Mouse (Mus musculus) bone marrow macrophage, adult 2 months (primary cell): ENCODE measurements around the gene Pigu. TPM values are rescaled to one million over a fixed set of nuclear protein-coding genes. Genes with fewer than 3 reads are reported as not detected.
A peak's percentile ranks its signal among the peaks of the same experiment; 100 is the strongest.

Source experiments
- H3K27ac ChIP-seq: 2 replicates; pipeline ENCODE4 v1.5.1; 2012; ENCODE audit warnings: low read depth, low read length; ENCODE audit not compliant: insufficient read depth
- H3K4me1 ChIP-seq: 2 replicates; pipeline ENCODE4 v1.6.1; 2012; ENCODE audit warnings: low read length; ENCODE audit not compliant: control insufficient read depth, insufficient read depth
- H3K4me3 ChIP-seq: 2 replicates; pipeline ENCODE4 v1.5.1; 2012; ENCODE audit warnings: mild to moderate bottlenecking, low read length, moderate library complexity; ENCODE audit not compliant: insufficient read depth
- CTCF ChIP-seq: IDR thresholded peaks from 2 replicates; pipeline ENCODE4 v1.5.1; 2012; ENCODE audit warnings: low read depth, mild to moderate bottlenecking, low read length, moderate library complexity
- POLR2A ChIP-seq: IDR thresholded peaks from 2 replicates; pipeline ENCODE4 v1.6.1; 2012; ENCODE audit warnings: mild to moderate bottlenecking, low read depth, low read length, borderline replicate concordance
- polyA plus RNA-seq: library from polyadenylated mRNA; stranded (reverse); fragments of >200 nt; gene quantifications from 2 replicates; pipeline ENCODE4 v1.2.4, GENCODE M21; 2012; ENCODE audit not compliant: missing spikeins, insufficient read depth, insufficient read length

Pigu gene
- polyA plus RNA-seq, 1 experiment = 41.7 TPM

DNA sequence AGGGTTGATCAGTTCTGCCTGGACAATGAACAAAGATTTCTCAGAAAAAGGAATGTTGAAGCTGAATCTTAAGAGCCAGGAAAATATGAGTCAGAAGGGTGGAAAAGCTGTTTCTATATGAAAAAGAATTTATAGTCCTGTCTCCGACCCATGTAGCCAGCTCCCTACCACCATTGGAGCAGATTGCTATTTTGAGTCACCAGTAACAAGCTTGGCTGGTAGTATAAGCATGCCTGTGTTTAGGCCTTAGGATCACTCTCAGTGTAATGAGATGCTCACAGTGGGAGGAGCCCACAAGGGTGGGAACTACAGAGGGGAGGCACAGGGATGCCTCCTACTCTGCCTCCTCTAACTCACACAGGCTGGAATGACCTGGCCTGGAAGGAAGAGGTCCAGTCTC lies 109.0 kb downstream of the Pigu start:
- no peaks in the 10 kb centered on the region for H3K4me1 ChIP-seq
- no peak overlapping the region for H3K4me3 ChIP-seq
- no peak for TF ChIP-seq POLR2A
- no peak for TF ChIP-seq CTCF
- no peak overlapping the region for H3K27ac ChIP-seq

DNA sequence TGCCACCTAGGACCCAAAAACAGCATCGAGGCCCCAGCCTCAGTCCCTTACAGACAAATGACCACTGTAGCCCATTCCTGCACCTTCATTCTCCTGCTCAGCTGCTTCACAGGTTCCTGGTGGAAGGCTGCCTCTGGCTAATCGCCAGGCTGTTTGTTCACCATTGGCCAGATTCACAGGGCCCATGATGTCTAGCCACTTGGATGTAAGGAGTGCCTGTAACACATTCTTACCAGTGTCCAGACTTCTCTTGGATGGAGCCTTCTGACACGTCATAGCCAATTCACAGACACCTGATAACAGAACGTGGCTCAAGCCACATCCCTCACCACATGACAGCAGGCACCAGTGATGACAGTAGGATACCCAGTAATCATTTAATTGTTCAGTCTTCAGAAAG lies 111.0 kb downstream of the Pigu start:
- Histone ChIP-seq H3K4me3 (no peak overlapping the region), H3K4me1 (peaks cover 5% of the 10 kb centered on the region; the same call in 1 of the 2 replicates), H3K27ac (no peak overlapping the region)
- TF ChIP-seq CTCF = no peak
- no peak for TF ChIP-seq POLR2A

DNA sequence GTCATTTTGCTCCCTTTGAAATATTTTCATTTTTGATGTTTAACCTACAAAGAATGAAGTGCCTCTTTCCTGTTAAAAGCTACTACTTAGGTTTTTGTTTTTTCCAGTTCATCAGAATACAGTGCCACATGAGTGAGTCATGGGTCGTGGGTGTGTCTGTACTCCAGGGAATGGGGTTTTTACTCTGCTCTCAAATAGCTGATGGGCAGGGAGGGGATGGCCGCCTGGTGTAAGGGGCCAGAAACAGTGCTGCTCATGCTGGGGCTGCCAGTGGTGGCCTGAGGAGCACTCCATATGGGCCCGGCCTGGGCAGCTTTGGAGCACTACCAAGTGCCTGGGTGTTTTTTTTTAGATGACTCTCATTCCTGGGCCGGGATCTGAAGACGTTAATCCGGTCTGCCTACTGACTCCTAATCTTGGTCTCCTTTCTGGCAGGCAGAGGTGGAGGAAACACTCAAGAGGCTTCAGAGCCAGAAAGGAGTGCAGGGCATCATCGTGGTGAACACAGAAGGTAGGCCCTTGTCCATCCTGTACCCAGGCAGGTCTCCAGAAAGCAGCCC lies 114.9 kb downstream of the Pigu start:
- Histone ChIP-seq H3K4me1 (peaks cover 22% of the 10 kb centered on the region), H3K27ac (no peak overlapping the region), H3K4me3 (no peak overlapping the region)
- no peak for TF ChIP-seq POLR2A
- TF ChIP-seq CTCF = no peak

DNA sequence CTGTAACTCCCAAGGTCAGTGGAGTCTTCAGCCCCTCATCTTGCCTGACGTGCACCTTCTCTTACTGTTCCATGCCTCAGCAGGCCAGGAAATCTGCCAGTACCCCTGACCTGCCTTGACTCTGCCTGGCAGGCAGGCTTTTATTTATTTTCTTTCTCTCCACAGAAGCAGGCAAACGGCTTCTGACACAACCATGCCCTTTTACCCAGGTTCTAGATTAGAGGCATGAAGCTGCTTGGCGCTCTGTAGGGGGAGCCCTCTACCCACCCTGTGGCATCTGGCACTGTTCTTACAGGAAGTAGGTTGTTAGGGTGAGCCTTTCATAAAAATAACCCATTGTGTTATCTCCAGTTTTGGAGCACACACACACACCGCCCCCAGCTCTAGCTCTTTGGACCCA lies 116.3 kb downstream of the Pigu start:
- no peak overlapping the region for H3K27ac ChIP-seq
- TF ChIP-seq CTCF = 0 out of 2 replicates have a peak, but pooled peaks have one; percentile 26
- no peak for TF ChIP-seq POLR2A
- no peak overlapping the region for H3K4me3 ChIP-seq
- H3K4me1 ChIP-seq = peaks cover 22% of the 10 kb centered on the region

DNA sequence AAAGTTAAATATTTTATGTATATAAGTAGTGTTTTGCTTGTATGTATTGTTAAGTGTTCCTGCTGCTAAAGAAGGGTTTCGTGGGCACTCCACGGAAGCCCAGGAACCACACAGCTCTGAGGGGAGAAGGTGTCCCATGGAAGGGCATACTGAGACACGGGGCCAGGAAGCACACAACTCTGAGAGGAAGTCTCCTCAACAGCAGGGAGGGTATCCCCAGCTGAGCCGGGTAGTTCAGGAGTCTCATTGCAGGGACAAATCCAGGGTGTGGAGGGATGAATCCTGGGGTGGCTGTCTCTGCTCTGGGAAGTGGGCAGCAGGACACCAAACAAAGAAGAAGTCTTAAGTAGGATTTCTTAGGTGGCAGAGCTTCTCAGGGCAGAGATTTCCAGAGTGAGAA lies 120.0 kb downstream of the Pigu start:
- Histone ChIP-seq H3K27ac (no peak overlapping the region), H3K4me3 (peak overlapping the region; percentile 70), H3K4me1 (peaks cover 22% of the 10 kb centered on the region)
- TF ChIP-seq CTCF (no peak), POLR2A (no peak)

DNA sequence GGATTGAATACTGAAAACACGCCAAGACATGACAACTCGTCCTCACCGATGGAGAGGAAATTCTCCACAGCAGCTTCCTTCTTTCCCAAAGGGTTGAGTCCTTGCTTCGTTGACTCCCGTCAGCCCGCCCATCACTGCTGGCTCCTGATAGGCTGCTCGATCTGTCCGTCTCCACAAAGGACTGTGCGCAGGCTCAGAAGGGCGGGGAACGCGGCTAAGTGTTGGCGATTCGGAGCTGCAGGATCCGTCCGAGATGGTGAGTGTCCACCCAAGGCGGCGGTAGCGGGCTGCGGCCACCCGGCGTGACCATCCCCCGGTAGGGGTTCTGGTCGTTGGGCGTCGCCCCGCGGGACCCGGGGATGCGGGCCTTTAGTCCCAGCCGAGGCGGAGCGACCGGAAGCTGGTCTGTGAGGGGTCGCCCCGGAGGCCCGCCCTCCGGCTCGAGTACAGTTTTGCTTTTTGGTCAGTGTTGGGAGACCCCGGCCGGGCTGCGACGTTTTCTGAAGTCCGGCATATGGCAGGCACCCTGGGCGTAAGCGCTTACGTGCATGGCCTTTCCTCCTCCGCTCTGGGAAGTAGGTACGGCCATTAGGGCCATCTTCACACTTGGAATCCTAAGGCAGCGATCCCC lies 120.8 kb downstream of the Pigu start, which contains the start of gene Dynlrb1:
Gene Dynlrb1, plus strand, starts transcription at position 172 of the 631 bp plus-strand sequence.
- Histone ChIP-seq H3K4me1 (peaks cover 19% of the 10 kb centered on the region), H3K4me3 (peak within 1 kb of the TSS; percentile 70), H3K27ac (peak within 1 kb of the TSS; percentile 58)
- TF ChIP-seq CTCF (no peak), POLR2A (peak; percentile 65; the same call in 1 of the 2 replicates)

DNA sequence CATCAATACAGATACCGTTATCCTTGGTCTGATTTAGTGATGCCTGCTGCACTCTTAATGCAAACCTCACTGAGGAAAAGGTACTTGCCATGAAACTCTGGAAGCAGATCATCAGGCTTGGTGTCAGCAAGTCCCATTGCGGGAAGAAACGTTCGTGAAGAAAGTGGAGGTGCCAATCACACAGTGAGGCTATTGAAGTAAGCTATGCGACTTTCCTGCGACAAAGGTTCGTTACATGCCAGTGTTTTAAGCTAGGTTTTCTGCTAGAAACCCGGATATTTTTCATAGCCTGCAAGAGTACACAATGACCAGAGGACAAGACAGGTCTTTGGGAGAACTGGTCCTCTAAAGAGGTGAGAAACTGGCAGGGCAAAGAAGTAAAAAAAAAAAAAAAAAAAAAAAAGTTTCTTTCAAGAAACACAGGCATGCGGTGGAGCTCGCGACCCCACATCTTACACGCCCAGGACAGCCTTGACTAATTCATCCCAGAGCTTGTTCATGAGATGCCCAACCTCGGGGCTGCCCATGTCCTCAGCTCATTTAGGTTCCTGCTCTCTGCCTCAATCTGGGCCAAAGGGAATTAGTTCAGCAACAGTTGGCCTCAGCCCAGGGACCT lies 121.4 kb downstream of the Pigu start:
- Histone ChIP-seq H3K27ac (peak overlapping the region; percentile 28; the same call in 1 of the 2 replicates), H3K4me1 (peaks cover 16% of the 10 kb centered on the region), H3K4me3 (peak overlapping the region; percentile 70)
- TF ChIP-seq CTCF (no peak), POLR2A (no peak; the same call in 1 of the 2 replicates)

Other genes with a start within 250 kb of the Pigu start
- 46.5 and 52.1 TPM in 2 replicates for gene Itch, start 223.9 kb downstream of the Pigu start, polyA plus RNA-seq
- 241 and 280 TPM in 2 replicates for gene Dynlrb1, start 120.9 kb downstream of the Pigu start, polyA plus RNA-seq
- gene Map1lc3a, start 81.1 kb downstream of the Pigu start, polyA plus RNA-seq = 39.6 and 39.8 TPM in 2 replicates
- 60.0 and 63.1 TPM in 2 replicates for gene Trp53inp2, start 23.6 kb upstream of the Pigu start, polyA plus RNA-seq
- gene Ncoa6, start 116.5 kb upstream of the Pigu start, polyA plus RNA-seq = 38.7 and 39.1 TPM in 2 replicates
- gene Acss2, start 160.5 kb upstream of the Pigu start, polyA plus RNA-seq = 8.9 and 9.7 TPM in 2 replicates
- gene Ggt7, start 160.8 kb upstream of the Pigu start, polyA plus RNA-seq = not detected in 2 replicates
- 10.5 and 12.9 TPM in 2 replicates for gene Gss, start 235.4 kb upstream of the Pigu start, polyA plus RNA-seq